Mouse (Mus musculus) spleen, adult 2 months (tissue): Measurements from ENCODE around the gene Il1r2. TPM values are rescaled to one million over a fixed set of nuclear protein-coding genes. Genes with fewer than 3 reads are reported as not detected.

Experiments
- DNase-seq, 2 experiments: peaks; one replicate each; pipeline versions ENCODE4 v3.0.0 to v3.0.0-alpha.2; 2012 to 2021; ENCODE audit warnings: low spot score in 2 of 2, low read depth in 1 of 2
- H3K27ac ChIP-seq: fragments of 200-500 bp; 2 replicates; pipeline ENCODE4 v1.5.1; 2012; ENCODE audit warnings: low read length, inconsistent platforms; ENCODE audit not compliant: insufficient read depth
- H3K27me3 ChIP-seq: fragments of 200-500 bp; 2 replicates; pipeline ENCODE4 v1.6.1; 2012; ENCODE audit warnings: mild to moderate bottlenecking, moderate library complexity, low read length, inconsistent platforms; ENCODE audit not compliant: control insufficient read depth, insufficient read depth
- H3K36me3 ChIP-seq: fragments of 200-500 bp; 2 replicates; pipeline ENCODE4 v1.6.1; 2012; ENCODE audit warnings: mild to moderate bottlenecking, low read length, inconsistent platforms; ENCODE audit not compliant: control insufficient read depth, insufficient read depth
- H3K4me1 ChIP-seq: fragments of 200-500 bp; 2 replicates; pipeline ENCODE4 v1.6.1; 2011; ENCODE audit warnings: inconsistent platforms; ENCODE audit not compliant: control insufficient read depth, insufficient read depth, insufficient read length
- H3K4me3 ChIP-seq: fragments of 200-500 bp; 2 replicates; pipeline ENCODE4 v1.5.1; 2011; ENCODE audit warnings: mild to moderate bottlenecking, inconsistent platforms; ENCODE audit not compliant: insufficient read depth, insufficient read length; ENCODE audit errors: extremely low read depth
- CTCF ChIP-seq: fragments of 200-500 bp; IDR thresholded peaks from 2 replicates; pipeline ENCODE4 v1.5.1; 2011; ENCODE audit warnings: mild to moderate bottlenecking, inconsistent platforms; ENCODE audit not compliant: insufficient read depth, insufficient read length, insufficient replicate concordance; ENCODE audit errors: extremely low read depth
- POLR2A ChIP-seq: fragments of 200-500 bp; IDR thresholded peaks from 2 replicates; pipeline ENCODE4 v1.6.1; 2011; ENCODE audit warnings: low read depth, low read length, inconsistent platforms
- WGBS: fragments of 180-500 bp; shearing (Covaris S2); methylation state at CpG from one replicate; pipeline ENCODE4 v1.1.7; 2018; 5-methylcytosine and 5-hydroxymethylcytosine counted together
- polyA plus RNA-seq: library from polyadenylated mRNA; depleted of rRNA; stranded (reverse); fragments of >200 nt; gene quantifications from 2 replicates; pipeline ENCODE4 v1.2.3, GENCODE M21; 2012

Il1r2 gene
- polyA plus RNA-seq, 1 experiment, result 1.2 TPM

- Histone ChIP-seq H3K4me1 (no peaks in the 10 kb centered on the region), H3K36me3 (no peaks in the 10 kb centered on the region), H3K4me3 (no peak overlapping the region), H3K27ac (no peak overlapping the region), H3K27me3 (no peaks in the 10 kb centered on the region)
- WGBS, result 90% methylated on average over 4 of the region's 4 CpGs
- no peak for TF ChIP-seq CTCF
- TF ChIP-seq POLR2A, result no peak
- DNase-seq, result no peak
These were observed 54.6 kb downstream of the Il1r2 start for GRCm38 (mm10) chr1:40128481-40128880.

DNA sequence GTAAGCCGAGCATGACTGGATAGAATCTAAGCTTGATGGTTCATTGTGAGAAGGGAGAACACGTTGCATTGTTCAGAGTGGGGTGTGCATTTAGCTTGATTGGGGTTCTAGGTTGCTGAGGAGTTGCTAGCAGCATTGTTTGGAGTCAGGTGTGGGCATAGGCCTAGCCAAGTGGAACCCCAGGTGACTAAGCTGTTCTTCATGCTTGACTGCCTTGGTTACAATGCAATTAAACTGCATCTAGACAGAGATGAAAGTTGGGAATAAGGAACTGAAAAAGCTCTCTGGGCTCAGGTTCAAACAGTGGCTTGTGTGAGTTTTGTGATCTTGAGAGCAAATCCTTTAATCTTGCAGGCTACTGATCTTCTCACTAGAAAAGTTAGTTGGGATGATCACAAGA, 55.4 kb downstream of the Il1r2 start:
- no peak for DNase-seq
- H3K4me3 ChIP-seq, result no peak overlapping the region
- no peaks in the 10 kb centered on the region for H3K36me3 ChIP-seq
- H3K27me3 ChIP-seq, result no peaks in the 10 kb centered on the region
- TF ChIP-seq POLR2A, result no peak
- no peak for TF ChIP-seq CTCF
- no peak overlapping the region for H3K27ac ChIP-seq
- H3K4me1 ChIP-seq, result no peaks in the 10 kb centered on the region
- 77% methylated on average over 2 of the region's 2 CpGs for WGBS

DNA sequence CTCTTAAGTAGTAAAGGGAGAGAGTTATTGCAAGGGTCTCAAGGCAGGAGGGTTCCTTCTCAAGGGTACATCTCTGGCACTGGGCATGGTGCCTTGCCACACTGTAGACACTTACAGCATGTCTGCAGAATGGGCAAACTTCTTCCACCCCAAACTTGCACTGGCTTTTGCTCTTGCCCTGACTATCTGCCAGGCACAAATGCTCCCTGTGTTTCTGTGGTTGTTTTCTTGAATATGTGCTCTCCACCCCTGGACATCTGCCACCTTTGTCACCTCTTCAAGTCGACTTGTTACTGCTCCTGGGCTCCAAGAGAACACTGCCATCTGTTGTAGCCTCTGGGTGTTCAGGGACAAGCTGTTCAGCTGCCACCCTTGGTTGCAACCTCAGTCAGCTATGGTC, 57.8 kb downstream of the Il1r2 start:
- WGBS, result 48% methylated on average over 1 of the region's 1 CpGs
- H3K36me3 ChIP-seq, result no peaks in the 10 kb centered on the region
- H3K27me3 ChIP-seq, result no peaks in the 10 kb centered on the region
- no peaks in the 10 kb centered on the region for H3K4me1 ChIP-seq
- no peak overlapping the region for H3K4me3 ChIP-seq
- no peak for TF ChIP-seq POLR2A
- TF ChIP-seq CTCF, result no peak
- DNase-seq, result no peak
- no peak overlapping the region for H3K27ac ChIP-seq

- H3K36me3 ChIP-seq, result no peaks in the 10 kb centered on the region
- WGBS, result 78% methylated on average over 4 of the region's 4 CpGs
- no peaks in the 10 kb centered on the region for H3K4me1 ChIP-seq
- H3K27me3 ChIP-seq, result no peaks in the 10 kb centered on the region
- no peak for DNase-seq
- H3K27ac ChIP-seq, result no peak overlapping the region
- TF ChIP-seq CTCF (no peak), POLR2A (no peak)
- H3K4me3 ChIP-seq, result no peak overlapping the region
These were observed 58.8 kb downstream of the Il1r2 start for GRCm38 (mm10) chr1:40132721-40133120.

GRCm38 (mm10) chr1:40133567-40133966, 59.7 kb downstream of the Il1r2 start:
- H3K27ac ChIP-seq, result no peak overlapping the region
- WGBS, result 89% methylated on average over 3 of the region's 3 CpGs

DNA sequence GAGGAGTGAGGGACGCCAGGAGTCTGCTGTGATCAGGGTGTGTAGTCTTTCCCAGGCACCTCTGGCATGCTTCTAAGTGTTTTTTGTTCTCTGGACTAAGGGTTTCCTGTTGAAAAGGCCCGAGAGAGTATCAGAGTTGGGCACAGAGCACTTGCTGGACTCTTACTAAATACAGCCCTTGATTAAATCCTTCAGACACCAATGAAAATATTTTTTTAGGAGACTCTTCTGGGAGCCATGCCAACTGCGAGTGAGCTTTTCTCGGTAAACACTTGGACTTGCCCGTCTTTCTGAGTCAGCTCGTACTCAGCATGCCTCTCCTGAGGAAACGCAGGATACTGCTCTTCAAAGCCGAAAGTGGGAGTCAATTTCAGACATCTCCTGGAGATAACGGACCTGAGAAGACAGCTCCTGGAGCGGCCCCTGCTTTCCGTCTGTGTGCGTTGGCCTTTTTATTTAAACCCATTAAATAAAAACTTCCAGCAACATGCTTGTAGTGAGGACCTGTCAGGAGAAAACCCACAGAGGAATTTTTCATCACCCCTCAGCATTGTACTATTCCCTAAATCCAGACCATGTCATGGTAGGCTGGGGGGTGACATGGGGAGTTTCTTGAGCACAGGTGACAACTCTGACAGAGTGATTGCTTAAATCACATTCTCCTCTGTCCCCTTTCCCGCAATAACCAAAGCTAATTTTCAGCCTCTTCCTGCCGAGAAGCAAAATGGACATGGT, 66.1 kb downstream of the Il1r2 start:
- Histone ChIP-seq H3K4me1 (no peaks in the 10 kb centered on the region), H3K4me3 (no peak overlapping the region), H3K27ac (no peak overlapping the region), H3K27me3 (no peaks in the 10 kb centered on the region), H3K36me3 (no peaks in the 10 kb centered on the region)
- DNase-seq, result no peak
- TF ChIP-seq POLR2A (no peak), CTCF (no peak)
- WGBS, result 80% methylated on average over 14 of the region's 14 CpGs

More at GRCm38 (mm10) chr1:40133567-40133966, 59.7 kb downstream of the Il1r2 start:
- no peak overlapping the region for H3K4me3 ChIP-seq
- H3K36me3 ChIP-seq, result no peaks in the 10 kb centered on the region
- no peak for TF ChIP-seq CTCF
- no peak for TF ChIP-seq POLR2A
- no peaks in the 10 kb centered on the region for H3K4me1 ChIP-seq
- no peaks in the 10 kb centered on the region for H3K27me3 ChIP-seq
- no peak for DNase-seq

- Histone ChIP-seq H3K27me3 (no peaks in the 10 kb centered on the region), H3K27ac (no peak overlapping the region), H3K4me1 (no peaks in the 10 kb centered on the region), H3K4me3 (no peak overlapping the region), H3K36me3 (no peaks in the 10 kb centered on the region)
- DNase-seq, result no peak
- TF ChIP-seq POLR2A (no peak), CTCF (no peak)
- WGBS, result 90% methylated on average over 6 of the region's 6 CpGs
These were observed 82.2 kb downstream of the Il1r2 start for GRCm38 (mm10) chr1:40156096-40156495.
